Mouse (Mus musculus): ENCODE results near the gene Steap2. TPM values are rescaled to one million over a fixed set of nuclear protein-coding genes. Genes with fewer than 3 reads are reported as not detected.

Gene Steap2
- polyA plus RNA-seq, 1 experiment, result 36.9 TPM

GRCm38 (mm10) chr5:5664371-5664926, 29.9 kb downstream of the Steap2 start:
- WGBS, result 39% methylated on average over 6 of the region's 6 CpGs
- Histone ChIP-seq H3K4me1 (ENCODE audit: control insufficient read depth, insufficient read depth, low read length) (peaks cover 3% of the 10 kb centered on the region; the same call in 1 of the 2 replicates), H3K27me3 (ENCODE audit: control insufficient read depth, insufficient read depth, low read length) (no peaks in the 10 kb centered on the region), H3K4me3 (replicated peaks; ENCODE audit: insufficient read depth, low read depth, low read length) (peak overlapping the region; percentile 76), H3K27ac (ENCODE audit: insufficient read depth, low read length) (no peak overlapping the region)
- DNase-seq, result no peak
- no peak for TF ChIP-seq POLR2A (IDR thresholded peaks at IDR 0.05; ENCODE audit: borderline replicate concordance, insufficient read depth, low read length)
- no peak for TF ChIP-seq CTCF (IDR thresholded peaks at IDR 0.05; ENCODE audit: borderline replicate concordance, insufficient read depth, low read depth, low read length)

GRCm38 (mm10) chr5:5663655-5664370, 30.6 kb downstream of the Steap2 start, which contains the start of gene Cfap69:
Gene Cfap69 (minus strand): TSS chr5:5664239.
- Histone ChIP-seq H3K4me1 (ENCODE audit: control insufficient read depth, insufficient read depth, low read length) (peaks cover 3% of the 10 kb centered on the region; the same call in 1 of the 2 replicates), H3K4me3 (replicated peaks; ENCODE audit: insufficient read depth, low read depth, low read length) (peak within 1 kb of the TSS; percentile 76), H3K27ac (ENCODE audit: insufficient read depth, low read length) (no peak within 1 kb of the TSS), H3K27me3 (ENCODE audit: control insufficient read depth, insufficient read depth, low read length) (no peaks in the 10 kb centered on the region)
- WGBS, result under 1% methylated on average over 48 of the region's 48 CpGs
- peak; percentile 87 to 89 for DNase-seq
- TF ChIP-seq CTCF (IDR thresholded peaks at IDR 0.05; ENCODE audit: borderline replicate concordance, insufficient read depth, low read depth, low read length) (no peak), POLR2A (IDR thresholded peaks at IDR 0.05; ENCODE audit: borderline replicate concordance, insufficient read depth, low read length) (0 out of 2 replicates have a peak, but pooled peaks have one; percentile 11)

DNA sequence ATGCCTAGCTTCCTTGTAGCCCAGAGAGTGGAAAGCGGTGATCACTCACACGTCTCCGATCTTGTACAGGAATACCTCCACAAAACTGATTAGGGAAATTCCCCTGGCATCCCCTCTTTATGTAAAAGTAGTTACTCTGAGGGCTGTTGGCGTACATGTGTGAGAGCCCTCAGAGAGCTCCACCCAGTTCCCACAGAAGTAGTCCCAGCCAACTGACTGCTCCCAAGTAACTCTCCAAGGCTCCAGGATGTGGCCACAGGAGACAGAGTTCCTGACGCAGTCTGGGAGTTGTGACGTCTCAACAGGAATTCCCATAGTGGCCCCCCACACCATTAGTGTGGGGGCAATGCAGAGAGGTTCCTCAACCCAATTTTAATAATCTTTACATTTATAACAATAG, 31.3 kb downstream of the Steap2 start:
- H3K4me1 ChIP-seq (ENCODE audit: control insufficient read depth, insufficient read depth, low read length), result peaks cover 3% of the 10 kb centered on the region; the same call in 1 of the 2 replicates
- H3K4me3 ChIP-seq (replicated peaks; ENCODE audit: insufficient read depth, low read depth, low read length), result no peak overlapping the region
- no peaks in the 10 kb centered on the region for H3K27me3 ChIP-seq (ENCODE audit: control insufficient read depth, insufficient read depth, low read length)
- TF ChIP-seq POLR2A (IDR thresholded peaks at IDR 0.05; ENCODE audit: borderline replicate concordance, insufficient read depth, low read length), result no peak
- peak; percentile 8 to 17 for DNase-seq
- 48% methylated on average over 6 of the region's 6 CpGs for WGBS
- H3K27ac ChIP-seq (ENCODE audit: insufficient read depth, low read length), result no peak overlapping the region

DNA sequence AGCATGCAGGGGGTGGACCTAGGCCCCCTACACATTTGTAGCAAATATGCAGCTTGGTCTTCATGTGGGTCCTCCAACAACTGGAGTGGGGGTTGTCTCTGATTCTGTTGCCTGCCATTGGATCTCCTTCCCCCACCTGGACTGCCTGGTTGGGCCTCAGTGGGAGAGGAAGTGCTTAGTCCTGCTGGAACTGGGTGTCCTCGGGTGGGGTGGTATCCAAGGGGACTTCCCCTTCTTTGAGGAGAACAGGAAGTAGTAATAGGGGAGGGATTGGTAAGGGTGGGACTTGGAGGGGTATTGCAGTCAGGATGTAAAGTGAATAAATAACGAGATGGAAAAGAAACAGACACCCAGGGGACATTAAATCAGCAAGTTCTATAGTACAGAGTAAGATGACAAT, 35.7 kb downstream of the Steap2 start:
- Histone ChIP-seq H3K27me3 (ENCODE audit: control insufficient read depth, insufficient read depth, low read length) (no peaks in the 10 kb centered on the region), H3K27ac (ENCODE audit: insufficient read depth, low read length) (no peak overlapping the region), H3K4me1 (ENCODE audit: control insufficient read depth, insufficient read depth, low read length) (no peaks in the 10 kb centered on the region), H3K4me3 (replicated peaks; ENCODE audit: insufficient read depth, low read depth, low read length) (no peak overlapping the region)
- no peak for TF ChIP-seq POLR2A (IDR thresholded peaks at IDR 0.05; ENCODE audit: borderline replicate concordance, insufficient read depth, low read length)
- no peak for TF ChIP-seq CTCF (IDR thresholded peaks at IDR 0.05; ENCODE audit: borderline replicate concordance, insufficient read depth, low read depth, low read length)
- DNase-seq, result no peak
- WGBS, result 58% methylated on average over 2 of the region's 2 CpGs

DNA sequence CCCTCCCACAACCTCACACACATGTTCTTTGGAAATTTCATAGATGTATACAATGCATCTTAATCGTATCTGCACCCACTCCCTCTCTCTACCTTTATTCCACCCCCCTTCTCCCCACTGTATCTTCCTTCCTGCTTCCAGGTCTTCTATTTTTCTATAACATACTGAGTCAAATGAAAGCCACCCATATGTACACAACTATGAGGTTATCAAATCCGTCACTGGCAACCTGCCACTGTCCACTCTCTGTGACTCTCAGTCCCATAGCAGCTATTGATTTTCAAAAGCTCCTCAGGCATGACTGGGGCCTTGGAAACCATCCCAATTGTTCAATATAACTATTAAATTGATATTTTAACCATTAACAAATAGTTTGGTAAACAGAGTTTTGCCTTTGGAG, 36.4 kb downstream of the Steap2 start:
- Histone ChIP-seq H3K27ac (ENCODE audit: insufficient read depth, low read length) (no peak overlapping the region), H3K4me3 (replicated peaks; ENCODE audit: insufficient read depth, low read depth, low read length) (no peak overlapping the region), H3K4me1 (ENCODE audit: control insufficient read depth, insufficient read depth, low read length) (no peaks in the 10 kb centered on the region), H3K27me3 (ENCODE audit: control insufficient read depth, insufficient read depth, low read length) (no peaks in the 10 kb centered on the region)
- WGBS, result 75% methylated on average over 2 of the region's 2 CpGs
- TF ChIP-seq POLR2A (IDR thresholded peaks at IDR 0.05; ENCODE audit: borderline replicate concordance, insufficient read depth, low read length) (no peak), CTCF (IDR thresholded peaks at IDR 0.05; ENCODE audit: borderline replicate concordance, insufficient read depth, low read depth, low read length) (no peak)
- no peak for DNase-seq

GRCm38 (mm10) chr5:5648817-5649569, 45.4 kb downstream of the Steap2 start:
- WGBS, result 71% methylated on average over 6 of the region's 6 CpGs
- H3K27ac ChIP-seq (ENCODE audit: insufficient read depth, low read length), result no peak overlapping the region
- no peak overlapping the region for H3K4me3 ChIP-seq (replicated peaks; ENCODE audit: insufficient read depth, low read depth, low read length)
- no peaks in the 10 kb centered on the region for H3K4me1 ChIP-seq (ENCODE audit: control insufficient read depth, insufficient read depth, low read length)
- no peak for TF ChIP-seq CTCF (IDR thresholded peaks at IDR 0.05; ENCODE audit: borderline replicate concordance, insufficient read depth, low read depth, low read length)
- TF ChIP-seq POLR2A (IDR thresholded peaks at IDR 0.05; ENCODE audit: borderline replicate concordance, insufficient read depth, low read length), result no peak
- no peaks in the 10 kb centered on the region for H3K27me3 ChIP-seq (ENCODE audit: control insufficient read depth, insufficient read depth, low read length)
- no peak for DNase-seq

DNA sequence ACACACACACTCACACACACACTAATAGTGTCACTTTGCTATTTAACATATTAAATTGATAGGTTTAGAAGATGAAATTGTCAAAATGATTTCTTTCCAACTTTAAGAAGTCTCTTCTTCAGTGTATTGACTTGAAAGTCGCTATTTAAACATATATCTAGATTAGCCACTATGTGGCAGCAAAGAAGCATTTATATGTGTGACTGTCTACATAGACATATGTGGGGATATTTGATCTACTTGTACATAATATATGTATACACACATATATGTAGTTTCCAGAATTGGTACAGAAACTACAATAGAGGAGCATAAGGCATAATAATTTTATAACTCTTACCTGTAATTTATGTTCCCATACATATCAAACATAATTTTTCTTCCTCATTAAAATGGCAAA, 48.2 kb downstream of the Steap2 start:
- TF ChIP-seq POLR2A (IDR thresholded peaks at IDR 0.05; ENCODE audit: borderline replicate concordance, insufficient read depth, low read length), result no peak
- whole genome bisulfite sequencing, result 2% methylated on average over 1 of the region's 1 CpGs
- Histone ChIP-seq H3K27me3 (ENCODE audit: control insufficient read depth, insufficient read depth, low read length) (no peaks in the 10 kb centered on the region), H3K4me1 (ENCODE audit: control insufficient read depth, insufficient read depth, low read length) (no peaks in the 10 kb centered on the region), H3K27ac (ENCODE audit: insufficient read depth, low read length) (no peak overlapping the region), H3K4me3 (replicated peaks; ENCODE audit: insufficient read depth, low read depth, low read length) (no peak overlapping the region)
- no peak for DNase-seq

Data from cerebellum, adult 2 months (tissue).